Mouse (Mus musculus): Measurements from ENCODE around the gene Cmpk1. TPM values are rescaled to one million over a fixed set of nuclear protein-coding genes. Genes with fewer than 3 reads are reported as not detected.

The Cmpk1 gene
- 108 and 109 TPM in 2 replicates for polyA plus RNA-seq (2014; fragmentation: Nextera tagmentation; extraction: Ambion mirVana)

GRCm38 (mm10) chr4:114986591-114987432, at the start of gene Cmpk1:
Cmpk1 (minus strand) TSS chr4:114987241.
- ATAC-seq (replicated peaks; ENCODE audit: low FRiP score) (peak; percentile 94), DNase-seq (ENCODE audit: low spot score) (peak; percentile 83)
- Histone ChIP-seq H3K9ac (ENCODE audit: low read depth, low read length) (peak within 1 kb of the TSS; percentile 93), H3K4me1 (replicated peaks; ENCODE audit: control insufficient read depth, insufficient read depth, low read length) (peaks cover 6% of the 10 kb centered on the region), H3K9me3 (ENCODE audit: control insufficient read depth, low read length) (no peaks in the 10 kb centered on the region), H3K4me3 (ENCODE audit: low read depth, low read length) (peak within 1 kb of the TSS; percentile 84), H3K4me2 (peak within 1 kb of the TSS; percentile 94), H3K27me3 (replicated peaks; ENCODE audit: control insufficient read depth, insufficient read depth, low read length) (no peaks in the 10 kb centered on the region), H3K36me3 (ENCODE audit: control insufficient read depth, insufficient read depth, low read length) (no peaks in the 10 kb centered on the region), H3K27ac (ENCODE audit: low read depth, low read length) (peak within 1 kb of the TSS; percentile 99)
- under 1% methylated on average over 92 of the region's 93 CpGs for WGBS

- WGBS = 57% methylated on average over 6 of the region's 6 CpGs
- Histone ChIP-seq H3K36me3 (ENCODE audit: control insufficient read depth, insufficient read depth, low read length) (peaks cover 17% of the 10 kb centered on the region), H3K9ac (ENCODE audit: low read depth, low read length) (no peak overlapping the region), H3K27ac (ENCODE audit: low read depth, low read length) (no peak overlapping the region), H3K27me3 (replicated peaks; ENCODE audit: control insufficient read depth, insufficient read depth, low read length) (no peaks in the 10 kb centered on the region), H3K4me2 (no peak overlapping the region), H3K9me3 (ENCODE audit: control insufficient read depth, low read length) (no peaks in the 10 kb centered on the region), H3K4me1 (replicated peaks; ENCODE audit: control insufficient read depth, insufficient read depth, low read length) (no peaks in the 10 kb centered on the region), H3K4me3 (ENCODE audit: low read depth, low read length) (no peak overlapping the region)
- ATAC-seq (replicated peaks; ENCODE audit: low FRiP score) (peak; percentile 21; the same call in 1 of the 2 replicates), DNase-seq (ENCODE audit: low spot score) (no peak)
Measured at GRCm38 (mm10) chr4:115035043-115035442, 48.0 kb upstream of the Cmpk1 start.

- no peaks in the 10 kb centered on the region for H3K9me3 ChIP-seq (ENCODE audit: control insufficient read depth, low read length)
- ATAC-seq (replicated peaks; ENCODE audit: low FRiP score) (no peak), DNase-seq (ENCODE audit: low spot score) (no peak)
- H3K9ac ChIP-seq (ENCODE audit: low read depth, low read length) = no peak overlapping the region
- no peaks in the 10 kb centered on the region for H3K4me1 ChIP-seq (replicated peaks; ENCODE audit: control insufficient read depth, insufficient read depth, low read length)
- no peaks in the 10 kb centered on the region for H3K27me3 ChIP-seq (replicated peaks; ENCODE audit: control insufficient read depth, insufficient read depth, low read length)
- H3K4me3 ChIP-seq (ENCODE audit: low read depth, low read length) = no peak overlapping the region
- H3K4me2 ChIP-seq = no peak overlapping the region
- no peak overlapping the region for H3K27ac ChIP-seq (ENCODE audit: low read depth, low read length)
- WGBS = 91% methylated on average over 3 of the region's 3 CpGs
- H3K36me3 ChIP-seq (ENCODE audit: control insufficient read depth, insufficient read depth, low read length) = peaks cover 30% of the 10 kb centered on the region
Measured at GRCm38 (mm10) chr4:115019997-115020396, 33.0 kb upstream of the Cmpk1 start.

DNA sequence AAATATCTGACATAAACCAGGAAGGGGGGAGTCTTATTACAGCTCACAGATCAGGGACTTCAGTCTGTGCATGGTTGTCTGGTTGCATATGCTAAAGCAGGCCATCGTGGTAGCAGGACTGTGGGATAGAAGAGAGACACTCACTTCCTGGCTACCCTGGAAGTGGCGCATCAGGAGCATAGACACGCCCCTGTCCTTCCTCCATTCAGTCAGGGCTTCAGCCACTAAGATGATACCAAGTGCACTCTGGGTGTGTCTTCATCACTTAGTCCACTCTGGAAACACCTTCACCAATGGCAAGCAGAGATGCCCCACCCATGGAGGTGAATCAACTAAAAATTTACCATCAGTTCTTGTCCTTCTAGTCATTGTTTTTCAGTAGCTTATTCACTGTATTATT, 27.2 kb upstream of the Cmpk1 start:
- WGBS = 80% methylated on average over 3 of the region's 3 CpGs
- peaks cover 25% of the 10 kb centered on the region for H3K36me3 ChIP-seq (ENCODE audit: control insufficient read depth, insufficient read depth, low read length)
- H3K4me2 ChIP-seq = no peak overlapping the region

GRCm38 (mm10) chr4:115000429-115000795, 13.4 kb upstream of the Cmpk1 start:
- under 1% methylated on average over 8 of the region's 8 CpGs for WGBS
- Histone ChIP-seq H3K27me3 (replicated peaks; ENCODE audit: control insufficient read depth, insufficient read depth, low read length) (no peaks in the 10 kb centered on the region), H3K27ac (ENCODE audit: low read depth, low read length) (peak overlapping the region; percentile 57), H3K36me3 (ENCODE audit: control insufficient read depth, insufficient read depth, low read length) (peaks cover 7% of the 10 kb centered on the region), H3K4me2 (peak overlapping the region; percentile 94), H3K4me3 (ENCODE audit: low read depth, low read length) (peak overlapping the region; percentile 87), H3K4me1 (replicated peaks; ENCODE audit: control insufficient read depth, insufficient read depth, low read length) (peaks cover 12% of the 10 kb centered on the region), H3K9ac (ENCODE audit: low read depth, low read length) (peak overlapping the region; percentile 89), H3K9me3 (ENCODE audit: control insufficient read depth, low read length) (no peaks in the 10 kb centered on the region)
- peak; percentile 44 for ATAC-seq (replicated peaks; ENCODE audit: low FRiP score)
- DNase-seq (ENCODE audit: low spot score) = no peak

More for the DNA sequence above, 27.2 kb upstream of the Cmpk1 start:
- no peak for DNase-seq (ENCODE audit: low spot score)
- H3K9me3 ChIP-seq (ENCODE audit: control insufficient read depth, low read length) = no peaks in the 10 kb centered on the region
- H3K4me1 ChIP-seq (replicated peaks; ENCODE audit: control insufficient read depth, insufficient read depth, low read length) = no peaks in the 10 kb centered on the region
- no peaks in the 10 kb centered on the region for H3K27me3 ChIP-seq (replicated peaks; ENCODE audit: control insufficient read depth, insufficient read depth, low read length)
- H3K4me3 ChIP-seq (ENCODE audit: low read depth, low read length) = no peak overlapping the region
- ATAC-seq (replicated peaks; ENCODE audit: low FRiP score) = no peak
- H3K27ac ChIP-seq (ENCODE audit: low read depth, low read length) = no peak overlapping the region
- H3K9ac ChIP-seq (ENCODE audit: low read depth, low read length) = no peak overlapping the region

GRCm38 (mm10) chr4:114999773-115000428, 12.9 kb upstream of the Cmpk1 start, which contains the start of gene Stil:
Stil (plus strand) TSS chr4:115000159.
- Histone ChIP-seq H3K4me2 (peak within 1 kb of the TSS; percentile 94), H3K9ac (ENCODE audit: low read depth, low read length) (peak within 1 kb of the TSS; percentile 89), H3K4me1 (replicated peaks; ENCODE audit: control insufficient read depth, insufficient read depth, low read length) (peaks cover 12% of the 10 kb centered on the region), H3K27ac (ENCODE audit: low read depth, low read length) (peak within 1 kb of the TSS; percentile 57), H3K36me3 (ENCODE audit: control insufficient read depth, insufficient read depth, low read length) (peaks cover 4% of the 10 kb centered on the region), H3K27me3 (replicated peaks; ENCODE audit: control insufficient read depth, insufficient read depth, low read length) (no peaks in the 10 kb centered on the region), H3K9me3 (ENCODE audit: control insufficient read depth, low read length) (no peaks in the 10 kb centered on the region), H3K4me3 (ENCODE audit: low read depth, low read length) (peak within 1 kb of the TSS; percentile 87)
- DNase-seq (ENCODE audit: low spot score) (peak; percentile 96), ATAC-seq (replicated peaks; ENCODE audit: low FRiP score) (peak; percentile 100)
- under 1% methylated on average over 52 of the region's 52 CpGs for WGBS

DNA sequence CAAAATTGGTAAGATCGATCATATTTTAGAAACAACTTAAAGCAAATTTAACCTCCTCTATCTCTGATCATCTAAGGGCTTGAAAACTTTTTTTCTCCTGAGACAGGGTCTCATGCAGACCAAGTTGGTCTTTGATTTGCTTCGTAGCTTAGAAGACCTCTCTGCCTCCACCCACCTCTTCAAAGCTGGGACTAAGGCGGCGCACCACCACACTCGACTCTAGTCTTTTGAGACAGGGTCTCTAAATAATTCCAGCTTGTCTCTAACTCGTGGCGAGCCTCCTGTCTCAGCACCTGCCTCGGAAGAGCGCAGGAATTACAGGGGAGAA, 12.4 kb upstream of the Cmpk1 start:
- Histone ChIP-seq H3K9ac (ENCODE audit: low read depth, low read length) (peak overlapping the region; percentile 38), H3K4me1 (replicated peaks; ENCODE audit: control insufficient read depth, insufficient read depth, low read length) (peaks cover 12% of the 10 kb centered on the region), H3K27ac (ENCODE audit: low read depth, low read length) (peak overlapping the region; percentile 44; the same call in 1 of the 2 replicates), H3K4me2 (peak overlapping the region; percentile 94), H3K4me3 (ENCODE audit: low read depth, low read length) (peak overlapping the region; percentile 87), H3K27me3 (replicated peaks; ENCODE audit: control insufficient read depth, insufficient read depth, low read length) (no peaks in the 10 kb centered on the region), H3K9me3 (ENCODE audit: control insufficient read depth, low read length) (no peaks in the 10 kb centered on the region), H3K36me3 (ENCODE audit: control insufficient read depth, insufficient read depth, low read length) (0 out of 2 replicates have a peak, but pooled peaks cover 2% of the 10 kb centered on the region)
- DNase-seq (ENCODE audit: low spot score) (no peak), ATAC-seq (replicated peaks; ENCODE audit: low FRiP score) (no peak)
- 9% methylated on average over 9 of the region's 9 CpGs for WGBS

DNA sequence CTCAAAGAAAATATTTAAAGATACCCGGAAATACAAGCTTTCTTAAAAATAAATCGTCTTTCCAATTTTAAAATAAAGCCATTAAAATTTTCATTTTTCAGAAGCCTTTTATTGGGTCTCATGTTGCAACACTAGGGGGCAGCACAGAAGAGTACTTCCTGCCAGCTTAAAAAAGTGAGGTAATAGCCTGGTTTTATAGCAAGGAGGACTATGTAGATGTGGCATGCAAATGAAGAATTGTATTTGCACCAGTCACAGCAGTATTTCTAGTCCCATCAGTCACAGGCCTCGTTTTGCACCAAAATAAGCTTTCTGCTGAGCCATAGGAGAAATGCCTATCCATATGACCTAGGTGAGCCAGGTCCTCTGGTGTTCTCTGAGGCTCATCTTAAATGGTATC, 10.0 kb upstream of the Cmpk1 start:
- DNase-seq (ENCODE audit: low spot score) (no peak), ATAC-seq (replicated peaks; ENCODE audit: low FRiP score) (no peak)
- 39% methylated on average over 3 of the region's 3 CpGs for WGBS
- Histone ChIP-seq H3K4me3 (ENCODE audit: low read depth, low read length) (no peak overlapping the region), H3K9ac (ENCODE audit: low read depth, low read length) (no peak overlapping the region), H3K4me1 (replicated peaks; ENCODE audit: control insufficient read depth, insufficient read depth, low read length) (peaks cover 12% of the 10 kb centered on the region), H3K4me2 (no peak overlapping the region), H3K27ac (ENCODE audit: low read depth, low read length) (no peak overlapping the region), H3K9me3 (ENCODE audit: control insufficient read depth, low read length) (no peaks in the 10 kb centered on the region), H3K27me3 (replicated peaks; ENCODE audit: control insufficient read depth, insufficient read depth, low read length) (no peaks in the 10 kb centered on the region), H3K36me3 (ENCODE audit: control insufficient read depth, insufficient read depth, low read length) (no peaks in the 10 kb centered on the region)
